Mouse (Mus musculus) embryonic fibroblast, embryonic 13.5 days (primary cell): ENCODE measurements around the gene Frmd4a.

Experiments used
- CTCF ChIP-seq: IDR thresholded peaks from 2 replicates; pipeline ENCODE4 v1.5.1; 2011; ENCODE audit warnings: mild to moderate bottlenecking, control low read depth, low read length, moderate library complexity, borderline replicate concordance; ENCODE audit not compliant: insufficient read depth
- POLR2A ChIP-seq: IDR thresholded peaks from 2 replicates; pipeline ENCODE4 v1.6.1; 2011; ENCODE audit warnings: low read depth, mild to moderate bottlenecking, control low read depth, low read length, moderate library complexity

DNA sequence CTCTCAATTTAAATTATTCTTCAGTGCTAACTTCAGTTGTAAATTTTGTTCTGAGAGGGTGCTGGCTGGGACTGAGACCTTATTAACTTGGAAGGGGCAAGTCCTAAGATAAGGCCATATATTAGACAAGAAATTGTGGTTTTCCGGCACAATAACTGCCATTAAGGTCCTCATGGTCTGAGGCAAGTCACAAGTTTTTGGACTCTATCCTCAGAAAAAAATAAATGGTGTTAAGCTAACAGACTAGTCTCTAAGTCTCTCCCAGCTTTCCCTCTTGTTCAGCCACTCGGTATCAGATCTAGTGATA is 493.5 kb downstream of the Frmd4a start:
- TF ChIP-seq CTCF: no peak
- no peak for TF ChIP-seq POLR2A
